Mouse (Mus musculus) B cell, adult 2 months (primary cell): ENCODE data around the gene U2af1.
"Not testable (repeated sequence)": the region's sequence is repeated elsewhere in the genome, so short reads cannot be mapped to it uniquely, and the experiment has no call there.

ENCODE experiments used
- DNase-seq, 2 experiments: peaks; one replicate each; pipeline ENCODE4 v3.0.0; 2022

Gene U2af1

DNA sequence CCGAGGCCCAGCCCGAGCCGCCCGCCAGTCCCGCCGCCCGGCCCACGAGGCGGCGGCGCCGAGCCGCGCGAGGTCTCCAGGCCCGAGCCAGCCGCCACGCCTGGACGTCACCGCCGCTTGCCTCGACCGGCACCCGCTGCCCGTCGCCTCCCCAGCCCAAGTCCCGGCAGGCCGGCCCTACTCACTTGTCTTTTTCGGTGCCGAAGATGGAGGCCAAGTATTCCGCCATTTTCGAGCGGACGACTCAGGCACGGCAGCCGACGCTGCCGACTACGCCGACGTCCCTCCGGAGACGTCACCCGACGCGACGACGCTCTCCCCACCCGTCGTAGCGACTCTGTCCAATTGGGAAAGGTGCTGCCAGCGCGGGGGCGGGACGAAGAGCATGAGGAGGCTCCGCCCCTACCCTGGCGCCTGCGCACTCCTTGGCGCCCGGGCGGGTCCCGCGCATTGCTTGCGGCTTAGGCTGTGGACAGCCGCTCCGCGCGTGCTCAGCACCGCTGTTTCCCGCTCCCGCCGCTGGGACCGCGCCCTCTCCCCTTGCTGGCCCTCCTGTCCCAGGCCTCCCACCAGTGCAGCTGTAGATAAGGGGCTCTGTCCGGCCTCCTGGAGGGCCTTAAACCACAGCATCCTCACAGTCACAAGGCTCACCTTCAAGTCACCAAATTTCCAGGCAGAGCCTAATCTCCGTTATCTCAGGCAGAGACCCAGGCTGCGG, at the start of gene U2af1:
Gene U2af1 (minus strand): TSS at position 425 of the 718 bp plus-strand sequence.
- peak; percentile 98 for DNase-seq

DNA sequence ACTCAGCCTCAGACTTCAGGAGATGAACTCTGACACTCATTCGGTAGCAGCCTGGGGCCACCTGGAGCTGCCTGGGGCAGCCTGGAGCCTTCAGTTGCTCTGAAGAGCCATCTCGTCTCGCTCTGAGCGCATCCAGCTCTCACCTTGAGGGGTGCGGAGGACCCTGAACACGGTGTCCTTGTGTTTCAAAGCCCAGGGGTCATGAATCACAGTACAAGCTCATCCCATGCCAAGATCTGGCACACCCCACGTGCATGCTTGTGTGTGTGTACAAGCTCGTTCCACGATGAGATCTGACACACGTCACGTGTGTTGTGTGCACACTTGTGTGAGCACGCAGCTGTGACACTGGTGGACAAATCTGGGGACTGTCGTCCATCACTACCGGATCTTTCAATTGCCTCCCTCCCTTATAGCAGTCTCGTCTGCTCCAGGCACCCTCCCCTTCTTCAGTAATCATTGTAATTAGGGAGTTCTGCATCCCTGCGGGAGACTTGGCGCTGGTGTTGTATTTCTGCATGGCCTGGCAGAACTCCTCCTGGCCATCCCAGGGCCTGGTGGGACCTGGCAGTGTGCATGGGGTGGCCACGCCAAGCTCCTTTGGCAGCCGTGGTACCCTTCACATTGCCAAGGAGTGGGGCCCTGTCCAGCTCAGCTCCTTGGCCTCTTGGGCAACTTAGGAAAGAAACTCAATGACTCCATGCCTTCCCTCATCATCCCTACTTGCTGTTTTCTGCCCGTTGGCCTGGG, 46.8 kb upstream of the U2af1 start:
- no peak for DNase-seq

DNA sequence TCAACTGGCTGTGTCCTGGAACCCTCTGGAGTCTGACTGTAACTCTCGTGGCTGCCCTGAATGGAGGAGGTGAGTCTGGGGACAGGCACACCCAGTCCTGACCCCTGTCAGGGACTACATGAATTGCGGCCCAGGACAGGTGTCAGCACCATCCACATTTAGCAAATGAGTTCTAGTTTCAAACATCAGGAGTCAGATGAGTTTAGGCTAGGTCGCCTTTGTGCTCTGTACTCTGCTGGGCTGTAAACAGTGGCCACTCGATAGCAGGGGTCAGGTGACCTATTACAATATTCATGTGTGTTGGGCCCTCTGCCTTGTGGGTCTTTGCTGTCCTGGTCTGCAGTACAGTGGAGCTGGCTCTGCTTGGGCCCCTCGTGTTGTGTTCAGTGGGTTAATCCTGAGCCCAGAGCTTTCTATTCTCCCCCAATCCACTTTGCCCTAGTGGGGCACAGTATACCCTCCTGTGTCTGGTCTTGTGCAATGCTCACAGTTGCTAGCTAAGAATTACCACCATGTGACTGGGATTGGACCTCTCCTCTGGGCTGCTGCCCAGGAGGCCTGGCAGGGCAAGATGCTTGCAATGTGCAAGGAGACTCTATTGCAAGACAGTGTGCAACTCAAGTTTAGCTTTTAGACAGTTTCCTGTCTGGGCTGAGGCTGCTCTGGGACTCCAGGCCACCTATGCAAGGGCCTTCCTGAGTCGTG, 44.7 kb upstream of the U2af1 start:
- no peak for DNase-seq

DNA sequence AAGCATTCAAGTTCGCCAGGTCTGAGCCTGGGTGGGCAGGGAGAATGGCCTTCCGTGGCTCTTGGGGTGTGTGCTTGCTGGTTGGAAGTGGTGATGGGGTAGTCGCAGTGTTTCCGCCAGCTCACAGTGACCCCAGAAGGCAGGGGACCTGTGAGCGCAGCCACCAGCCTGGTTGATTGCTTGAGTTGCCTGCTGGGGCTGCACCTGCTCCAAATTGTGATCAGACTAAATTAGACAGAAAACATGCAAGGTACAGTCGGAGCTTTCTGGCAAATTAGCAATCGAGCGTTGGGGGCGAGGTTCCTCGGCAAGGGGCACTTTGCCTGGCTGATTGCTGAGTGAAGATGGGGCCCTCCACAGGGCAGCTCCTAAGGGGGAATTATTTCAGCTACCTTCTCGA, 39.7 kb upstream of the U2af1 start:
- DNase-seq: no peak

DNA sequence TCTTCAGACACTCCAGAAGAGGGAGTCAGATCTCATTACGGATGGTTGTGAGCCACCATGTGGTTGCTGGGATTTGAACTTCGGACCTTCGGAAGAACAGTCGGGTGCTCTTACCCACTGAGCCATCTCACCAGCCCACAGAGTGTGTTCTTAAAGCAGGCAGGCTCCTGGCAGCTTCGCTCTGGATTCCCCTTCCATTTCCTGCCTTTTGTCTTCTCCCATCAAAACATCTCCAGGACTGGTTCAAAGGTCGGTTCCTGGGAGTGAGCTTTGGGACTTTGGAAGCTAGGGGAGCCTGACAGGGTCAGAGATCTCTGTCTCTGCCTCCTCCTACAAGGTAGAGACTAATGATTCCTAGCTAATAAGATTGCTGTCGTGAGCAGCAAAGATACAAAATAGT, 36.7 kb upstream of the U2af1 start:
- not testable (repeated sequence) for DNase-seq

DNA sequence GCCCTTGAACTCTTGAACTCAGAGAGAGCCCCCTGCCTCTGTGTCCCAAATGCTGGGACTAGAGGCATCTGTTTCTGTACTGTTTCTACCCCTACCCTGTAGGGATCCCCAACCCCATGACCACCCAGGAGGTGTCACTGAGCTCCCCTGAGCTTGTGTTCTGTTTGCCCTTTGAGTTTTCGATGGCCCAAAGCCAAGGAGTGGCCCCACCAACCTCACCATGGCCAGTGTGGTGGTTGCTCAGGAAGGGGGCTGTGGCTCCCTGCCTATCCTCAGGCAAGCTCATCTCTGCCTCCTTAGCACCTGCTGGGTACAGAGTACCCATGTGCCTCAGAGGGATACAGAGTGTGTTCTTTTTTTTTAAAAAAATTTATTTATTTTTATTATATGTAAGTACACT, 36.3 kb upstream of the U2af1 start:
- DNase-seq: no peak

DNA sequence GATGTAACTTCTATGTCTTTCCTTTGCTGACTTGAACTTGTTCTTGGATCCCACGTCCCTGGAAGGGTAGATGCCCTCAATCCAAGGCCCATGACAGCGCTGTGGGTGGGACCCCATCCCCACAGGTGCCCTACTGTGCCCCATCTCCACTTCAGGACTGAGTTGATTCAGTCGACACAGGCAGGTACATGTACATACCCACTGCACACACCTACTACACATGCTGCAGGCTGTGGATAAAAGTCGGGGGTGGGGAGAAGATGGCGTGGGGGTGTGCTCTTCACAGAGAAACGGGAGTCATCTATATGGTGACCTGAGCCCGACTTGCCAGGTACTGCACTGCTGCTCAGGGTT, 35.3 kb upstream of the U2af1 start:
- no peak for DNase-seq

DNA sequence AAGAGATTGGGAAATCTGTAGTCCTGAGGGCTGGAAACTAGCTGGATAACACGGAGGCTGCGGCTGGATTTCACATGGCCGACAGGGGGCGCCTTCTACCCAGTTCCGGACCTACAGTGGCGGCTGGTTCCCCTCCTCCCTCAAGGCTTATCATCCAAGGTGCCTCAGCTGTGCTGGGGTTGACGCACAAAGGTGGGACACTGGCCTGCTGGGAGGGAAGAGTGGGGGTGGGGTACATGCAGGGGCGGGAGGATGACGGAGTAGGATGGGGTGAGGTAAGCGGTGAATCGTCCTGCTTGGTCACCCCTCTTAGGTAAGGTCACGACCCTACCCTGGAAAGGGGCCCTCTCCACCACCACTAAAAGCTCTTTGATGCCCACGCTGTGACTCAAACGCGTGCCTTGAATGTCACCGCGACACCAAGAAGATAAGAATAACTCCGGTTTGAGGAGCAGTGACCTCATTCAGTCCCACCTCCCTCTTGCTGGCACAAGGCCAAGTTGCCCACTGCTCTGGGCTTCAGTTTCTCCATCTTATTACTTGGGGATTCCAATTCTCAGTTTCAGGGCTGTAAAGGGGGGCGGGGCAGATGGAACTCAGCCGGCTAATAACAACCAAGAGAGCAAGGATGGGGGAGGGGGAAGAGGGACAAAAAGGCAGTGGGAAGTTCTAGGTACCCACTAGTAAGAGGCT, 34.8 kb upstream of the U2af1 start:
- DNase-seq: peak; percentile 90 to 91

DNA sequence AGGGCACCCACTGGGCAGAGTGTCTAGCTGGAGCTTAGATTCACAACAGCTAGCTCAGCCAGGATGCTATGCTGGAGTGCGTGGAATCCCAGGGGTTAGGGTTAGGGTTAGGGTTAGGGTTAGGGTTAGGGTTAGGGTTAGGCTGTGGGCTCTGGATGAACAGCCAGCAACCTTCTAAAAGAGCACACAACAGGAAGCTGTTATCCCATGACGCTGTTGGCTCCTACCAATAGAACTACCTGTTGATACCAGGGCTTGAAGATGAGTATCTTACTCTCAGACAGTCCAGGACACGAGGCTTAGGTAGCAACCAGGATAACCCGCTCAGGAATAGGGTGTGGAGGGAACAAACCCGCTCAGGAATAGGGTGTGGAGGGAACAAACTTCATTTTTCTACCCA, 34.2 kb upstream of the U2af1 start:
- DNase-seq: peak in 1 of 2 experiments; percentile 21

DNA sequence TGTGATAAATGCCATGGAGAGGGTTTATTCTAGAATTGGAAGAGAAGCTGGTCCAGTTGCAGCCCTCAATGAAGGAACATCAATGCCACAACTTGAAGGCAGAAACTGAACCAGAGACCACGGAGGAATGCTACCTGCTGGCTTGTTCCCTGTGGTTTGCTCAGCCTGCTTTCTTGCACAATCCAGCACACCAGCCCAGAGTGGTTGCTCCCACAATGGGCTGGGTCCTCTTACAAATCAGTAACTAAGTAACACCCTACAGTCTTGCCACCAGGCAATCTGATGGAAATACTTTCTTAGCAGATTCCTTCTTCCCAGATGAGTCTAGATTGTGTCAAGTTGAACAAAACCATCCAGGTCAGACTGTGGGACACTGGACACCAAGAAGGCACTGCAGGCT, 30.9 kb upstream of the U2af1 start:
- DNase-seq: no peak

DNA sequence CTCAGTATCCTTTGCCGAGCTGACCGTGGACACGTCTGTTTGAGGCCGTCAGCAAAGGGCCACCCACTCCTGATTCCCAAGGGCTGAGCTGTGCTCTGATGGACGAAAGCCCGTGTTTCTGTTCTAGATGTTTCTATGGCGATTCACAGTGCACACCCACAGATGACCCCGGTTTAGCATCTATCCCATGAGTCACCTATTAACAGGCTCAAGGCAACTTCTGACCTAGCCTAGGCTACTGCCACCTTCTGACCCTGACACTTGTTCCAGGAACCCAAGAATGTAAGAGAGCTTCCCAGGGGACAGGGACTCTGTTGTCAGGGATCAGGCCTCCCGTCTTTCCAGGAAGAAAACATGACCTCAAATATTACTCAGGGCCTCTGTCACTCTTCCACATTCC, 29.4 kb upstream of the U2af1 start:
- no peak for DNase-seq

DNA sequence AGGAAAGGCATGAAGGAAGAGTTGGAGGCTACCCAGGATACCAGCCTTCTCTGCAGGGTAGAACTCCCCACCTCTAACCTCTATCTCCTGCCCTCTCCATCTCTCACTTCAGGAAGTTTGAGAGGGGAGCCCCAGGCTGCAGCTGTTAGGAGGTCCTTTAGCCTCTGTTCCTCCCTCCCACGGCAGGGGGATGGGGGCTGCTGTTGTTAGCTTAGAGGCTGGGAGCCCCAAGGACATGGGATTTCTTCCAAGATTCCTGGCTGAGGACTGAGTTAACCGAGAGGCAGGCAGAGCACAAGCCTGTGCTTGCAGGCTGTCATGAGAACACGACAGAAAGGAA, 27.5 kb upstream of the U2af1 start:
- no peak for DNase-seq

DNA sequence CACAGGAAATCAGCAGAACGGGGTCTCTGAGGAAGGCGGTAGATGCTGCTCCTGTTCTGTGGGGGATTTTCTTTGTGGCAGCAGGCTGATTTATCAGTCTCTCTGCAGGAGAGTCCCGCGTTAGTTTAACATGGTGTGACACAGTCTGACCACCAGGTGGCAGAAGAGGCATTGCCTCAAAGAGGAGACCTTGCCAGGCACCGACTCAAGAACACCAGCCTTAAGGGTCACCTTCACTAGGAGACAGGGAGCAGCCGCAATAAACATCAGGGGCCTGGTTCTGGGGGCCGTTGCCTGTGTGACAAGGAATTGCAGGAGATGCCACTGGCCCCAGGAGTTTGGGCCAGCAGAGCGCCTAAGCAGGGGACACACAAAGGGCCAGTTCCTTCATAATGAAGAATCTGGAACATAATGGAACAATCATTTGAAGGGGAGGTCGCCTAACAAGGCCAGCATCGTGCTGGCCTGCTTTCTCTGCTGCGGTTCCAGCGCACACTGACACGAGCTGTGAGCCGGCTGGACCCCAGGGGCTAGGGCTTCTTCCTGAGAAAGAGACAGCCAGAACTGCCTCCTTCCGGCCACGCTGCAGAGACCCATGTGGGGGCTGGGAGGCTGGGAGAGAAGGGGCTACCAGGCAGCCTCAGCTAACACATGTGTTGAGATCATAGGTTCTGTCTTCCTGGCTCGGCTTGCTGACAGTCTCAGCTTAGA, 27.0 kb upstream of the U2af1 start:
- peak; percentile 88 to 89 for DNase-seq

DNA sequence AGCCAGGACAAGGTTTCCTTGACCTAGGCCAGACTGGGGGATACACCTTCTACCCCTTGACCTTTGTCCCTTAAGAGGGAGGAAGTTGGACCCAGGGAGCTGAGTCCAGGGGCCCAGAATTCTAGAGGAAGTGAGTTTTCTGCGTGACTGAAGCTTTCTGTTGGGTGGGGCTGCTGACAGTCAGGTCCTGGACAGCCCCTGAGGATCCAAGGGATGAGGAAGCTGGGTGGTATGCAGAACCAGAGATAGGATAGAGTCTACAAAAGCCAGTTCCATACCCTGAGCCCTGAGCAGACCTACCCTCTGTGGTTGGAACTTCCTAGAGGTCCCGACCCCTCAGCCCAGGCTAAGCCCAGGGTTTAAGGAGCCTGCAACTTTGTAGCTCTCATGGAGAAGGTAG, 21.8 kb upstream of the U2af1 start:
- DNase-seq: no peak

DNA sequence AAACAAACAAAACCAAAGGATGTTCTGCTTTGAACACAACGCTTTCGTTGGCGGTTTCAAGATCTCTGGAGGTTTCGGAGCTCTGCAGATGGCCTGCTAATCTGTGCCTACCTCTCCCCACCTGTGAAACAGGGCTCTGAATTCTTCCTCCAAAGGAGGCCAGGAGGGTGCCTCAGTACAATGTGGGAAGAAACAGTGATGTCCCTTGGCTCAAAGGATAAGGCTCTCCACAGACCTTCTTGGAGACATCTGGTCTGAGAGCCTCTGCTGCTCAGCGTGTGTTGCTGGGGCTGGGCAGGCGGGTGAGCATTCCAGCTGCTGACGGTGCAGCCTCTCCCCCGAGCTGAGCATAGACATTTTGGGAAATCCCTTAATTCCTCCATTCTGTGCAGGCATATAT, 18.8 kb upstream of the U2af1 start, which contains the start of gene Cryaa:
Gene Cryaa (plus strand): TSS at position 301 of the 400 bp plus-strand sequence.
- no peak for DNase-seq

DNA sequence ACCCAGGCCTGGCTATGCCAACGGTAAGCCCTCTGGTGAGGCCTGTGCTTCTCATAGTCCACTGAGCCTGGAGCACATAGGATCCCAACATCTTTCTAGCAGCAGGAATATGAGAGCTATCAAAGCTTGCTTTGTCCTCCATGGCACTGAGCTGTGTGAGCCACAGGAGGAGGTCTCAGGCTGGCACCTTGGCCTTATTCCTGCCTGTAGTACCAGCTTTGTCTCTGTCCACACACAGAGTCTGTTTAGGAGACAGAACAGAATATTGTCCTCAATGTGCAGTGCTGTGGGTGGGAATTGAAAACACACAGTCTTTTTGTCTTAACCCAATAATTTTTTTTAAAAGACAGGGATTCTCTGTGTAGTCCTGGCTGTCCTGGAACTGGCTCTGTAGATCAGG, 15.7 kb upstream of the U2af1 start:
- no peak for DNase-seq

DNA sequence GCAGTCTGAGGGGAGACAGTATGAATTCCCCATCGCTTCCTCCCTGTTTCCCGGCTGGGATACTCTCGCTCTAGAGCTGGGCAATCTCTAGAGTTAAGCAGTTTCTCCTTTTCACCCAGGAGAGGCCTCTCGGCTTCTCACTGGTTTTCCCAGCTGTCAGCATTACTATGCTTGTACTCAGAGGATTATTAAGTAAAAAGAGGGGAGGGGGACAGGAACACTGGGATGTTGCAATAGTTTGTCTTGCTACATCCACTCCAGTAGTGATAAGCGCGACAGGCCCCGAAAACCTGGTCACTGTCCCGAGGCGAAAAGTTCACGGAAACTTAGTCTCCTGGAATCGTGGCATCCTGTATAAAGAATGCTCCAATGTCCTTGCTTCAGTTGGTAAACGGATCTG, 13.6 kb upstream of the U2af1 start:
- DNase-seq: no peak

DNA sequence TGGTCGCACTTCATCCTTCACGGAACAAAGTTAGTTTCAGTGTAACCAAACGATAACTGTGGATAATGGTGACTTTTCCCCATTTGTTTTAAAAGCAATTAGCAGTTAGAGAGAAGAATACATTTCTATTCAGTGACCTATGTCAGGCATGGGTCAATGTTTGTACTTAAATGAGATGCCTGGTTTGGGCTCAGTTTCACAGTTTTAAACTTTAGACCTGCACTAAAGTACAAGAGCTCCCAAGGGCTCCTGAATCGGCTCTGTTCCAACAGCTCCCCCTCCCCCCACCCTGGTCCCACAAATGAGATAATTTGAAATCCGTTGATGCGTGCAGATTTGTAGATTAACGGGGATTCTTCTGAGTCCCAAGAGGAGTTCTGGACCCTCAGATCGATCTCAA, 13.0 kb upstream of the U2af1 start:
- DNase-seq: no peak

DNA sequence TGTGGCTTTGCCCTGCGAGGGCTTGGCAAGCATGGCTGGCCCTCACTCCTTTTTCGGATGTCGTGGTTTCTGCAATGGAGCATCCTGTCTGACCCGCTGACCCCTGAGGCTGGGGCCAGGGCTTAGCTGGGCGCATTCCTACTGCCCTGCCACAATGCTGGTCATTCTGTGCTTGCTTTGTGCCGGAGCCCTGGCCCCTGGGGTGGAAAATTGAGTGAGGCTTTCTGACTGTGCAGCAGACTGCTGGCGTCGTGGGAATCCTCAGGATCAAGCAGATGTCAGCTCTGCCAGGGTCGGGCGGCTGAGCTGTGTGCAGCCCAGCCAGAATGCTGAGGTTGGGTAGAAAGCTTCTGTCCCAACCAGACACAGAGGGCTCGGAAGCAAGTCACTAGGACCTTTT, 11.5 kb upstream of the U2af1 start:
- no peak for DNase-seq

DNA sequence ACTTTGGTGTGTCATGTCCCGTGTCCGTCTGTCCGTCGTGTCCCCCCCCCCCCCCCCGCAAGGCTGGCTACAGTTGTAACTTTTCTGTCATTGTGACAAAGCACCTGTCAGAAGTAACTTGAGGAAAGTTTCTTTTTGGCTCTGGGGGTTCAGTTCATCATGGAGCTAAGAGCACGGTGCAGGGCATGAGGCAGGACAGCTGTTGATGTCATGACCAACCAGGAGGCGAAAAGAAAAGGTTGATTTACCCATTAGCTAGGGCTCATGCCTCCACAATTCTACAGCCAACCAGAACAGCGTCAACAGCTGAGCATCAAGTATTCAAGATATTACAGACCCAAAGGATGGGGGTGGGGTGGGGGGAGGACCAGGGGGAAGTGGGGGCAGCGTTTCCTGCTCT, 9.6 kb upstream of the U2af1 start:
- no peak for DNase-seq

DNA sequence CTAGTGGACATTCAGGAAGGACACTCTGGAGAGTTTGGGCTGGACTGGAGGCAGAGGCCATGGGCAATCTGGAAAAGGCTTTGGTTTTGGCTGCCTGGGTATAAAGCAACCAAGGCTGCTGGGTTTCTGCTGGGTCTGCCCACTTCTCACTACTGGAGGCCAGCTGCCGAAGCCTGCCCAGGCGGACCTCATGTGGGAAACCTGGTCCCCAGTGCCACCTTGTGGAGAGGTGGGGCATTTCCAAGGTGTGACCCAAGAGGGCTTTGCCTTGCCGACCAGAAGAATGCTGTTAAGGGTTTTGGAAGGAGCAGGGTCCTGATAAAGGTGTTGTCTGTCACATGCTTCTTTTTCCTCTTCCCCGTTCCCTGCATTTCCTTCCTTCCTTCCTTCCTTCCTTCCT, 6.1 kb upstream of the U2af1 start:
- peak; percentile 88 to 90 for DNase-seq

DNA sequence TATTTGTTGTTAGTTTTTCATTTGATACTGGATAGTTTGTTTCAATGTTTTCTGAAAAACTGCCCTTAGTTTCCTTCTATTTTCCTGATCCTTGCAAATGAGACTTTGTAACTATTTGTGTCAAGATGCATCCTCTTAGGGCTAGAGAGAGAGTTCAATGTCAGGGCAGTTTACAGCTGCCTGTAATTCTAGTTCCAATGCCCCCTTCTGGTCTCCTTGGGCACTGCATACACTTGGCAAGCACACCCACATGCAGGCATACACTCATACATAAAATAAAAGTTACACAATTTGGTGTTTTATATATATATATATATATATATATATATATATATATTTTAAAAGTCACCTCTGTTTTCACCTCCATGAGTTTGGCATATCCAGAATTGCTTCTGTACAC, 4.2 kb upstream of the U2af1 start:
- DNase-seq: peak; percentile 47 to 53
